Comparison of ENCODE assay signal across 8 mouse cellular contexts in the genomic region with DNA sequence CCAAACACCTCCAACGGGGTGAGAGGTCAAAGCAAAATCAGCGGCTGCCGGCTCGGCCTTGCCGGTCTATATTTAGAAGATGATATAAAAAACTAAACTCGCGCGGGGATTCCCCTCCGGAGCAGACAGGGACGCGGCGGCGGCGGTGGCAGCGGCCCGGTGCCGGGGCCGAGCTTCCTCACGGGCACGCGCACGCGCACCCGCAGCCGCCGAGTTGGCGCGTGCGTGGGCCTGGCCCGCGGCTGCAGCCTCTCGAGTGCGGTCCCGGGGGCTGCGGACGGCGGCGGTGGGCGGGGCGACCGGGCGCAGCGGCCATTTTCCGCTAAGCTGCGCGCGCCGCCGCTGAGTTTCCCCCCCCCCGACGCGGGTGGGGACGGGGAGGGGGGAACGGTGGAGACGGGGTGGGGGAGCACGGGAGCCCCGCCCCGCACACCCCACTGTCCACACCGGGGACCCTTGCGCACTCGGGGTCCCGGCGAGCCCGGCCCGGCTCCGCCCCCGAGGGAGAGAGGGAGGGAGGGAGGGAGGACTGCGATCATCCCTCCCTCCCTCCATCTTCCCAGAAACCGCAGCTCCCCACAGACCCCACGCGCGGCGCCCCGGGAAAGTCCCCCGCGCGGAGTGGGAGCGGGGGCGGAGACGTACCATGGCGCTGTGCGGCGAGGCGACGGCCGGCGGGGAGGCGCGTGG. TPM values are rescaled to one million over a fixed set of nuclear protein-coding genes. Genes with fewer than 3 reads are reported as not detected.
DNase-seq lines count a peak whose midpoint lies in the region; ATAC-seq and TF ChIP-seq lines count a peak whose summit lies in the region.

No protein-coding gene starts in this region.

- 0 out of 2 replicates have a peak, but pooled peaks have one; percentile 12 for TF ChIP-seq POLR2A in CH12.LX (IDR thresholded peaks at IDR 0.05; ENCODE audit: low read depth, low read length)
- TF ChIP-seq POLR2A in brain, embryonic 14.5 days (IDR thresholded peaks at IDR 0.05; ENCODE audit: borderline replicate concordance, extremely low read depth, insufficient read depth, insufficient read length, poor library complexity, severe bottlenecking), result peak; percentile 34; the same call in 1 of the 2 replicates

- H3K4me3 ChIP-seq in CH12.LX (replicated peaks in 1 of 3; ENCODE audit: low read depth in 2 of 3, low read length in 2 of 3, poor library complexity in 1 of 3), result peak overlapping the region; percentile 37 to 74 (median 64)
- peak overlapping the region; percentile 81 for H3K4me3 ChIP-seq in forebrain, embryonic 16.5 days (replicated peaks; ENCODE audit: low read length)

- DNase-seq in CH12.LX (ENCODE audit: extremely low read depth), result peak; percentile 81
- peak; percentile 91 for DNase-seq in brain, embryonic 14.5 days (ENCODE audit: low read depth)
- peak; percentile 83 to 89 for DNase-seq in heart, postnatal 36 days
- peak; percentile 76 for DNase-seq in layer of hippocampus, adult 9-11 months
- peak; percentile 80 for DNase-seq in lung, postnatal 14 days
- DNase-seq in right cerebral cortex, adult 18-20 months, result peak; percentile 86
- peak; percentile 64 to 72 for DNase-seq in urinary bladder, adult 18-20 months (ENCODE audit: low spot score in 2 of 2)

- H3K9me3 ChIP-seq in CH12.LX (replicated peaks; ENCODE audit: low read length), result no peaks in the 10 kb centered on the region
- no peaks in the 10 kb centered on the region for H3K9me3 ChIP-seq in forebrain, embryonic 16.5 days (ENCODE audit: control insufficient read depth, low read length)

- WGBS in forebrain, embryonic 16.5 days, result 0% methylated on average over 45 of the region's 89 CpGs

- intact Hi-C loops in heart, postnatal 36 days (cut with DNase I), result loop anchor here (1.0 kb wide), 1 partner anchor 16 kb away; no protein-coding TSS in a partner anchor

- peak; percentile 18; the same call in 1 of the 2 replicates for ATAC-seq in forebrain, embryonic 16.5 days

- peaks cover 38 to 70% of the 10 kb centered on the region in 2 experiments for H3K4me1 ChIP-seq in CH12.LX (ENCODE audit: control insufficient read depth in 1 of 2, insufficient read depth in 2 of 2)
- peaks cover 58% of the 10 kb centered on the region for H3K4me1 ChIP-seq in forebrain, embryonic 16.5 days (replicated peaks; ENCODE audit: control insufficient read depth, insufficient read depth, low read length)

- in situ Hi-C loops in CH12.LX (cut with MboI; ENCODE audit: low pct_ligation_motif_present, low pct_unique_long_range_greater_than_20kb, low sequenced_read_pairs), result no loop called here

- peak overlapping the region; percentile 73 for H3K4me2 ChIP-seq in CH12.LX (ENCODE audit: insufficient read depth, low read depth, poor library complexity, severe bottlenecking)
- H3K4me2 ChIP-seq in forebrain, embryonic 16.5 days (ENCODE audit: low read length), result peak overlapping the region; percentile 85

- H3K27me3 ChIP-seq in CH12.LX (replicated peaks), result peaks cover 37% of the 10 kb centered on the region
- H3K27me3 ChIP-seq in forebrain, embryonic 16.5 days (replicated peaks; ENCODE audit: control insufficient read depth, insufficient read depth, low read length), result peaks cover 3% of the 10 kb centered on the region; the same call in 1 of the 2 replicates

- TF ChIP-seq RAD21 in CH12.LX (IDR thresholded peaks at IDR 0.05; ENCODE audit: low read depth, low read length), result no peak

- peak overlapping the region; percentile 95 for H3K27ac ChIP-seq in CH12.LX (ENCODE audit: insufficient read depth, low read depth)
- H3K27ac ChIP-seq in forebrain, embryonic 16.5 days (ENCODE audit: low read length), result peak overlapping the region; percentile 94

- TF ChIP-seq EP300 in CH12.LX (IDR thresholded peaks at IDR 0.05; ENCODE audit: low read length), result no peak

- dilution Hi-C loops in CH12.LX (cut with MboI; ENCODE audit: extremely low pct_ligation_motif_present, extremely low pct_unique_long_range_greater_than_20kb, low sequenced_read_pairs), result no loop called here

- peak overlapping the region; percentile 94 for H3K9ac ChIP-seq in CH12.LX (ENCODE audit: insufficient read depth, low read depth)
- peak overlapping the region; percentile 85 for H3K9ac ChIP-seq in forebrain, embryonic 16.5 days (replicated peaks; ENCODE audit: low read depth, low read length)

- TF ChIP-seq CTCF in CH12.LX (conservative IDR thresholded peaks at IDR 0.05 in 1 of 2, IDR thresholded peaks at IDR 0.05 in 1 of 2; ENCODE audit: low read depth in 2 of 2, low read length in 2 of 2), result no peak
- no peak for TF ChIP-seq CTCF in brain, embryonic 14.5 days (IDR thresholded peaks at IDR 0.05; ENCODE audit: borderline replicate concordance, extremely low read depth, insufficient read depth, insufficient read length)

- H3K36me3 ChIP-seq in CH12.LX (replicated peaks in 1 of 2; ENCODE audit: control insufficient read depth in 1 of 2, insufficient read depth in 1 of 2, low read length in 1 of 2), result no peaks in the 10 kb centered on the region
- no peaks in the 10 kb centered on the region for H3K36me3 ChIP-seq in forebrain, embryonic 16.5 days (ENCODE audit: control insufficient read depth, insufficient read depth)

- peaks cover 13% of the 10 kb centered on the region for H3K79me2 ChIP-seq in CH12.LX (replicated peaks; ENCODE audit: control insufficient read depth, extremely low read depth, insufficient read depth, poor library complexity, severe bottlenecking)

TF ChIP-seq in CH12.LX, 34 proteins besides CTCF, POLR2A, EP300 and RAD21:
- TF ChIP-seq BHLHE40 (IDR thresholded peaks at IDR 0.05; ENCODE audit: low read depth, low read length) (peak; percentile 45), NRF1 (IDR thresholded peaks at IDR 0.05; ENCODE audit: low read depth, low read length) (peak; percentile 85), MEF2A (IDR thresholded peaks at IDR 0.05; ENCODE audit: borderline replicate concordance, low read depth, low read length) (peak; percentile 96), ETS1 (conservative IDR thresholded peaks at IDR 0.05; ENCODE audit: low read depth, low read length) (0 out of 2 replicates have a peak, but pooled peaks have one; percentile 7), SIN3A (IDR thresholded peaks at IDR 0.05; ENCODE audit: low read length) (no peak), MXI1 (IDR thresholded peaks at IDR 0.05; ENCODE audit: low read depth, low read length) (0 out of 2 replicates have a peak, but pooled peaks have one; percentile 38), IRF4 (IDR thresholded peaks at IDR 0.05; ENCODE audit: low read depth, low read length) (peak; percentile 15; the same call in 1 of the 2 replicates), TCF12 (IDR thresholded peaks at IDR 0.05; ENCODE audit: low read depth, low read length) (no peak), UBTF (IDR thresholded peaks at IDR 0.05; ENCODE audit: low read depth, low read length) (no peak)

RNA-seq across cellular contexts. Expression of a gene that starts 25.1 kb away (rescaled TPM):
- total RNA-seq in CH12.LX (2012; rRNA removed) (4.4 and 4.7 TPM in 2 replicates), CH12.LX (2014; rRNA removed) (0.07 and 0.34 TPM in 2 replicates)
- 3.8 and 4.0 TPM in 2 replicates for polyA plus RNA-seq in CH12.LX (2012; ENCODE audit: insufficient read length, low read depth)
- 9.2 and 16.7 TPM in 2 replicates for polyA plus RNA-seq in brain, embryonic 14.5 days (2012; rRNA removed)
- polyA plus RNA-seq in forebrain, embryonic 16.5 days (2015; fragmentation: Nextera tagmentation; extraction: Ambion mirVana), result 25.4 and 27.0 TPM in 2 replicates
- 100 to 1,000 TPM; 115 to 133 TPM for total RNA-seq in heart, postnatal 36 days (2021)

RNA-seq across cellular contexts. Expression of a gene that starts 37.4 kb away (rescaled TPM):
- total RNA-seq in CH12.LX (2012; rRNA removed) (0.13 and 0.34 TPM in 2 replicates), CH12.LX (2014; rRNA removed) (not detected in 2 replicates)
- polyA plus RNA-seq in CH12.LX (2012; ENCODE audit: insufficient read length, low read depth), result 0.64 TPM in 1 of 2 replicates, not detected in the other
- 3.0 and 4.2 TPM in 2 replicates for polyA plus RNA-seq in brain, embryonic 14.5 days (2012; rRNA removed)
- polyA plus RNA-seq in forebrain, embryonic 16.5 days (2015; fragmentation: Nextera tagmentation; extraction: Ambion mirVana), result 1.2 and 1.8 TPM in 2 replicates
- total RNA-seq in heart, postnatal 36 days (2021), result 1 to 10 TPM; 2.2 to 2.4 TPM

RNA-seq across cellular contexts. Expression of a gene that starts 41.5 kb away (rescaled TPM):
- total RNA-seq in CH12.LX (2012; rRNA removed) (0.29 and 1.1 TPM in 2 replicates), CH12.LX (2014; rRNA removed) (0.65 and 0.98 TPM in 2 replicates)
- 0.46 and 1.2 TPM in 2 replicates for polyA plus RNA-seq in CH12.LX (2012; ENCODE audit: insufficient read length, low read depth)
- polyA plus RNA-seq in brain, embryonic 14.5 days (2012; rRNA removed), result 8.7 and 9.4 TPM in 2 replicates
- 1.0 and 2.2 TPM in 2 replicates for polyA plus RNA-seq in forebrain, embryonic 16.5 days (2015; fragmentation: Nextera tagmentation; extraction: Ambion mirVana)
- total RNA-seq in heart, postnatal 36 days (2021), result under 1 TPM in 1 of 2 experiments, not detected in 1; 0.62 TPM

RNA-seq across cellular contexts. Expression of a gene that starts 46.0 kb away (rescaled TPM):
- total RNA-seq in CH12.LX (2012; rRNA removed), result 1.2 and 1.5 TPM in 2 replicates
- 0.96 and 1.0 TPM in 2 replicates for total RNA-seq in CH12.LX (2014; rRNA removed)
- 3.2 and 3.4 TPM in 2 replicates for polyA plus RNA-seq in CH12.LX (2012; ENCODE audit: insufficient read length, low read depth)
- 6.8 and 9.6 TPM in 2 replicates for polyA plus RNA-seq in brain, embryonic 14.5 days (2012; rRNA removed)
- polyA plus RNA-seq in forebrain, embryonic 16.5 days (2015; fragmentation: Nextera tagmentation; extraction: Ambion mirVana), result 6.2 and 8.8 TPM in 2 replicates
- 1 to 10 TPM; 1.1 to 2.0 TPM for total RNA-seq in heart, postnatal 36 days (2021)

RNA-seq across cellular contexts. Expression of a gene that starts 46.1 kb away (rescaled TPM):
- 131 and 143 TPM in 2 replicates for total RNA-seq in CH12.LX (2012; rRNA removed)
- 81.7 and 83.0 TPM in 2 replicates for total RNA-seq in CH12.LX (2014; rRNA removed)
- polyA plus RNA-seq in CH12.LX (2012; ENCODE audit: insufficient read length, low read depth), result 78.2 and 93.5 TPM in 2 replicates
- 64.0 and 67.4 TPM in 2 replicates for polyA plus RNA-seq in brain, embryonic 14.5 days (2012; rRNA removed)
- 86.0 and 91.0 TPM in 2 replicates for polyA plus RNA-seq in forebrain, embryonic 16.5 days (2015; fragmentation: Nextera tagmentation; extraction: Ambion mirVana)
- total RNA-seq in heart, postnatal 36 days (2021), result 10 to 100 TPM; 50.3 to 52.2 TPM

Comparison
In these comparisons a context has a peak if more than half of its experiments do, and no peak if none do; other contexts are left out.
1. Peak in every context shown above with its lines: DNase-seq, ATAC-seq, H3K4me3 ChIP-seq and H3K27ac ChIP-seq.